Mouse (Mus musculus) cerebellum, adult 8-10 months (tissue): ENCODE results near the gene Gm10118.

Experiments
- DNase-seq: peaks from one replicate; pipeline ENCODE4 v3.0.0; 2022

The Gm10118 gene

GRCm38 (mm10) chr10:63927334-63927733 is at the start of gene Gm10118:
Gm10118 (minus strand) TSS chr10:63927434.
- no peak for DNase-seq

GRCm38 (mm10) chr10:63972300-63972699 is 45.1 kb upstream of the Gm10118 start:
- DNase-seq: no peak

GRCm38 (mm10) chr10:63954308-63954930 is 27.2 kb upstream of the Gm10118 start:
- peak; percentile 38 for DNase-seq

- no peak for DNase-seq
Measured at GRCm38 (mm10) chr10:63951481-63951880, 24.2 kb upstream of the Gm10118 start.

GRCm38 (mm10) chr10:63950867-63951266 is 23.6 kb upstream of the Gm10118 start:
- no peak for DNase-seq

- peak; percentile 51 for DNase-seq
Measured at GRCm38 (mm10) chr10:63947266-63947665, 20.0 kb upstream of the Gm10118 start.

- no peak for DNase-seq
Measured at GRCm38 (mm10) chr10:63945534-63945933, 18.3 kb upstream of the Gm10118 start.

GRCm38 (mm10) chr10:63933946-63934345 is 6.7 kb upstream of the Gm10118 start:
- no peak for DNase-seq

GRCm38 (mm10) chr10:63908878-63909277 is 18.4 kb downstream of the Gm10118 start:
- no peak for DNase-seq

GRCm38 (mm10) chr10:63899891-63900290 is 27.3 kb downstream of the Gm10118 start:
- DNase-seq: no peak

- DNase-seq: no peak
Measured at GRCm38 (mm10) chr10:63894612-63895011, 32.6 kb downstream of the Gm10118 start.

GRCm38 (mm10) chr10:63886449-63887088 is 40.7 kb downstream of the Gm10118 start:
- peak; percentile 24 for DNase-seq

GRCm38 (mm10) chr10:63880462-63880903 is 46.8 kb downstream of the Gm10118 start:
- DNase-seq: peak; percentile 71
